8 mouse cellular contexts compared by ENCODE assay signal in the genomic region with DNA sequence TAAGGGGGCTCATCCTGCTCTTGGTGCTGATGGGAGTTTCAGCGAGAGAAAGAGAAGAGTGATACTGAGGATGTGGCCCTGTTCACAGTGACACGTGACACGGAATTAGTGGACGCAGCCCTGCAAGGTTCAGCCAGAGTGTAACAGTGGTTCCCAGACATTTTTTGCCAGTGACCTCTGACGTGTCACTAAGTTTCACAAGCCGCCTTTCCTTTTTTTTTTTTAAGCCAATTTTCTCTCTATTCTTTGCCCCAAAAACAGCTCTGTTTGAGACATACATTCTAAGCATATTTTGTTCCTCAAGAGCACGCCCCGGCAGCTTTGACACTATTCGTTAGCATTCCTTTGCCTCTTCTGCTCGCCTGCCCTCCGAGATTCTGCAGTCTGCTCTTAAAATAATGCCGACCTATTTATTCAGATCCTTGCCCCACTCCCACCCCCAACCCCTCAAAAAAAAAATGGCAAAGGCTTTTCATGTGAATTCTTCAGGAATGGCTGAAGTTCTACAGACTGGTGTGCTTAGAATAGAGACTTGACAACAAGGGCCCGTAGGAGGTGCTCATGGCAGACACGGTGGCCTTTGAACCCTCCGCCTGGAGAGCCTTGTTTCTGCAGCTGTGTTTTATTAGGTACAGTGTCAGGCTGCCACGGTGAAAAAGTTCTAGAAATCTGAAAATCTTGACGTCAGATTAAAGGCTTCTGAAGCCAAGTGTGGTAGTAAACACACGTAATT.
DNase-seq lines count a peak whose midpoint lies in the region; ATAC-seq and TF ChIP-seq lines count a peak whose summit lies in the region.

No protein-coding gene starts in this region.

- no peak overlapping the region for H3K9ac ChIP-seq in midbrain, embryonic 13.5 days (replicated peaks)
- no peak overlapping the region for H3K9ac ChIP-seq in midbrain, postnatal 0 days (replicated peaks; ENCODE audit: low read length, poor library complexity, severe bottlenecking)

- no peak overlapping the region for H3K27ac ChIP-seq in midbrain, embryonic 13.5 days
- H3K27ac ChIP-seq in midbrain, postnatal 0 days (ENCODE audit: low read depth, low read length): no peak overlapping the region
- peak overlapping the region; percentile 70 for H3K27ac ChIP-seq in limb, embryonic 10.5 days

- no peaks in the 10 kb centered on the region for H3K9me3 ChIP-seq in midbrain, embryonic 13.5 days
- H3K9me3 ChIP-seq in midbrain, postnatal 0 days (ENCODE audit: low read length): no peaks in the 10 kb centered on the region
- H3K9me3 ChIP-seq in limb, embryonic 10.5 days (replicated peaks): no peaks in the 10 kb centered on the region

- no peak overlapping the region for H3K4me3 ChIP-seq in midbrain, embryonic 13.5 days (replicated peaks)
- no peak overlapping the region for H3K4me3 ChIP-seq in midbrain, postnatal 0 days (ENCODE audit: low read depth, low read length)
- no peak overlapping the region for H3K4me3 ChIP-seq in limb, embryonic 10.5 days

- no peaks in the 10 kb centered on the region for H3K27me3 ChIP-seq in midbrain, embryonic 13.5 days
- no peaks in the 10 kb centered on the region for H3K27me3 ChIP-seq in midbrain, postnatal 0 days (ENCODE audit: insufficient read depth, low read length)
- no peaks in the 10 kb centered on the region for H3K27me3 ChIP-seq in limb, embryonic 10.5 days (ENCODE audit: low read depth, poor library complexity, severe bottlenecking)

- DNase-seq in midbrain, postnatal 0 days (ENCODE audit: low spot score): no peak
- peak; percentile 31 to 60 for DNase-seq in heart, postnatal 14 days
- no peak for DNase-seq in limb, embryonic 10.5 days (ENCODE audit: low spot score)
- no peak for DNase-seq in retina, embryonic 14.5 days (ENCODE audit: low spot score)

- intact Hi-C loops in heart, postnatal 14 days (cut with DNase I): no loop called here

- WGBS in midbrain, embryonic 13.5 days: 25% methylated on average over 18 of the region's 18 CpGs
- 36% methylated on average over 18 of the region's 18 CpGs for WGBS in midbrain, postnatal 0 days
- 41% methylated on average over 18 of the region's 18 CpGs for WGBS in limb, embryonic 10.5 days

- no peak for TF ChIP-seq CTCF in midbrain, postnatal 0 days (IDR thresholded peaks at IDR 0.05)

- H3K4me1 ChIP-seq in midbrain, embryonic 13.5 days (replicated peaks): peaks cover 44% of the 10 kb centered on the region
- peaks cover 4% of the 10 kb centered on the region; the same call in 1 of the 2 replicates for H3K4me1 ChIP-seq in midbrain, postnatal 0 days (ENCODE audit: insufficient read depth, low read length)
- H3K4me1 ChIP-seq in limb, embryonic 10.5 days: peaks cover 67% of the 10 kb centered on the region

- 0 out of 2 replicates have a peak, but pooled peaks have one; percentile 32 for ATAC-seq in midbrain, embryonic 13.5 days
- ATAC-seq in midbrain, postnatal 0 days (ENCODE audit: low FRiP score): no peak
- no peak for ATAC-seq in cerebellum, adult (ENCODE audit: insufficient number of reproducible peaks, low FRiP score, low TSS enrichment)
- no peak for ATAC-seq in monocyte, adult 5-6 weeks (replicated peaks; ENCODE audit: insufficient number of reproducible peaks, low FRiP score, low TSS enrichment, poor library complexity, severe bottlenecking)
- ATAC-seq in activated CD4-positive, CD25-positive, alpha-beta regulatory T cell, adult 4 months: no peak

- H3K4me2 ChIP-seq in midbrain, embryonic 13.5 days (replicated peaks): no peak overlapping the region
- H3K4me2 ChIP-seq in midbrain, postnatal 0 days (ENCODE audit: low read depth, low read length, poor library complexity, severe bottlenecking): no peak overlapping the region

- no peaks in the 10 kb centered on the region for H3K36me3 ChIP-seq in midbrain, embryonic 13.5 days
- H3K36me3 ChIP-seq in midbrain, postnatal 0 days (ENCODE audit: insufficient read depth, low read length): no peaks in the 10 kb centered on the region
- H3K36me3 ChIP-seq in limb, embryonic 10.5 days: 0 out of 2 replicates have a peak, but pooled peaks cover 3% of the 10 kb centered on the region

Comparison
In these comparisons a context has a peak if more than half of its experiments do, and no peak if none do; other contexts are left out.
1. DNase-seq: peak in heart, postnatal 14 days (2 of 2); none in midbrain, postnatal 0 days (single experiment), limb, embryonic 10.5 days (single experiment) and retina, embryonic 14.5 days (single experiment).